Mouse (Mus musculus): ENCODE data around the gene G530012D18Rik. TPM values are rescaled to one million over a fixed set of nuclear protein-coding genes. Genes with fewer than 3 reads are reported as not detected.

G530012D18Rik gene
- polyA plus RNA-seq, 1 experiment from 2014 or later, result not detected

Other genes with a start within 250 kb of the G530012D18Rik start
- gene Sp110, start 23.1 kb downstream of the G530012D18Rik start, polyA plus RNA-seq (2016; fragmentation: Nextera tagmentation; extraction: Ambion mirVana), result 0.87 and 1.1 TPM in 2 replicates
- gene Sp140, start 24.7 kb downstream of the G530012D18Rik start, polyA plus RNA-seq (2016; fragmentation: Nextera tagmentation; extraction: Ambion mirVana), result 0.75 and 1.1 TPM in 2 replicates
- gene Sp100, start 74.3 kb downstream of the G530012D18Rik start, polyA plus RNA-seq (2016; fragmentation: Nextera tagmentation; extraction: Ambion mirVana), result 0.29 and 0.58 TPM in 2 replicates
- 1.3 and 1.4 TPM in 2 replicates for gene A630001G21Rik, start 203.0 kb downstream of the G530012D18Rik start, polyA plus RNA-seq (2016; fragmentation: Nextera tagmentation; extraction: Ambion mirVana)
- 41.7 and 43.1 TPM in 2 replicates for gene Cab39, start 217.8 kb downstream of the G530012D18Rik start, polyA plus RNA-seq (2016; fragmentation: Nextera tagmentation; extraction: Ambion mirVana)